Mouse (Mus musculus): Measurements from ENCODE around the gene Olfr10. TPM values are rescaled to one million over a fixed set of nuclear protein-coding genes. Genes with fewer than 3 reads are reported as not detected.
"Not testable (repeated sequence)": the region's sequence is repeated elsewhere in the genome, so short reads cannot be mapped to it uniquely, and the experiment has no call there.

Gene Olfr10
- polyA plus RNA-seq, 1 experiment from 2014 or later: not detected

DNA sequence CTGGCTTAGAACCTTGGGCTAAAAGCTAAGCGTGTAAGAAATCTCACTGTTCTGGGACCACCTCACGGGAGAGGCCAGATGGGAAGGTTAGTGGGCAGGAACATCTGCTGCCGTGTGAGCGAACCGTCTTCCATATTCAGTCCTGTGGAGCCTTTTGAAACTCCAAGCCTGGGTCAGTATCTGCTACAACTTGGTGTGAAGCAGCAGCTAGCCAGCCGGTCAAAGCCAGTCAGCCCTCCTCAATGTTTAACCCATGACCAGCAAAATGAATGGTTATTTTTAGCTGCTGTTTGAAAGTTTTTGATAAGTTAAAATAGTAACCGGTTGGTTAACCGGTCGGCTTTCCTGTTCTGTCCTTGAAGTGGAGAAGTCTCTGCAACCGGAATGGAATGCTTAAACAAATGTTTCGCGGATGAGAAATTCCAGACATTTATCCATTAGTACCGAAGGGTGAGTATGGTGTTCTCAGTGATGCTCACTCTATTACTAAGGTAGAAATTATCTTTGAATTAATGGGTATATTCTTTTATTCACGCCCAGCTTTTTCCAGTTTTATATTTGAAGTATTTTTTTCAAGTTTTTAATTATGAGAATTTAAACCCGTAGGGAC, 36.5 kb upstream of the Olfr10 start:
- Histone ChIP-seq H3K9ac (no peak overlapping the region), H3K4me3 (no peak overlapping the region), H3K27me3 (no peaks in the 10 kb centered on the region), H3K27ac (replicated peaks) (no peak overlapping the region), H3K9me3 (no peaks in the 10 kb centered on the region), H3K4me1 (replicated peaks) (no peaks in the 10 kb centered on the region), H3K4me2 (no peak overlapping the region), H3K36me3 (no peaks in the 10 kb centered on the region)
- ATAC-seq (ENCODE audit: low FRiP score, low read depth): no peak
- 79% methylated on average over 15 of the region's 15 CpGs for WGBS

DNA sequence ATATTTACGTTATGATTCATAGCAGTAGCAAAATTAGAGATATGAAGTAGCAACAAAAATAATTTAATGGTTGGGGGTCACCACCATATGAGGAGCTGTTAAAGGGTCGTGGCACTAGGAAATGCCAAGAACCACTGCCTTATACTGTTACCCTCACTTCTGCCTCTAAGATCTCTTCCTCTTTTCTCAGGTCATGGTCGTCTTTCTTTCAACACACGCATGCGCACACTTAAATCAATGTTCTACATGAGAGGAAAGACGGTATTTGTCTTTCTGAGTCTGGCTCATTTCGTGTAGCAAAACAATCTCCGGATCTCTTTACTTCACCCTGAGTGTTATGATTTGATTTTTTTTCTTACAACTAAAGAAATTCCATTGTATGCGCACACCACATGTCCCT, 34.8 kb upstream of the Olfr10 start:
- no peak overlapping the region for H3K4me2 ChIP-seq
- no peak overlapping the region for H3K9ac ChIP-seq
- H3K9me3 ChIP-seq: no peaks in the 10 kb centered on the region
- WGBS: 94% methylated on average over 9 of the region's 9 CpGs
- H3K27ac ChIP-seq (replicated peaks): no peak overlapping the region
- H3K4me1 ChIP-seq (replicated peaks): peaks cover 4% of the 10 kb centered on the region
- no peak for ATAC-seq (ENCODE audit: low FRiP score, low read depth)
- no peaks in the 10 kb centered on the region for H3K27me3 ChIP-seq
- H3K4me3 ChIP-seq: no peak overlapping the region
- H3K36me3 ChIP-seq: no peaks in the 10 kb centered on the region

DNA sequence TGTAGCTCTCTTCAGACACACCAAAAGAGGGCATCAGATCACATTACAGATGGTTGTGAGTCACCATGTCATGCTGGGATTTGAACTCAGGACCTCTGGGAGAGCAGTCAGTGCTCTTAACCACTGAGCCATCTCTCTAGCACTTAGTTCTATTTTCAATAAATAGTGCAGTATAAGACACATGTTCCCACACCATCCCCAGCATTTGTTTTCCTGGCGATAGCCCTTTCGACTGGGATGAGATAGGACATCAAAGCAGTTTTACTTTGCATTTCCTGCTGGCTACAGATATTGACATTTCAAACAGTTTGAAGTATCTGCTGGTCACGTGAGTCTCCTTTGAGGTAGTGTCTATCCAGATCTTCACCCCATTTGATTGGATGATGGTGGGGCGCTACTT, 34.2 kb upstream of the Olfr10 start:
- Histone ChIP-seq H3K4me1 (replicated peaks) (peaks cover 4% of the 10 kb centered on the region), H3K27ac (replicated peaks) (no peak overlapping the region), H3K27me3 (no peaks in the 10 kb centered on the region), H3K4me3 (no peak overlapping the region), H3K9ac (no peak overlapping the region), H3K9me3 (no peaks in the 10 kb centered on the region), H3K36me3 (no peaks in the 10 kb centered on the region), H3K4me2 (no peak overlapping the region)
- WGBS: 92% methylated on average over 4 of the region's 4 CpGs
- ATAC-seq (ENCODE audit: low FRiP score, low read depth): no peak

DNA sequence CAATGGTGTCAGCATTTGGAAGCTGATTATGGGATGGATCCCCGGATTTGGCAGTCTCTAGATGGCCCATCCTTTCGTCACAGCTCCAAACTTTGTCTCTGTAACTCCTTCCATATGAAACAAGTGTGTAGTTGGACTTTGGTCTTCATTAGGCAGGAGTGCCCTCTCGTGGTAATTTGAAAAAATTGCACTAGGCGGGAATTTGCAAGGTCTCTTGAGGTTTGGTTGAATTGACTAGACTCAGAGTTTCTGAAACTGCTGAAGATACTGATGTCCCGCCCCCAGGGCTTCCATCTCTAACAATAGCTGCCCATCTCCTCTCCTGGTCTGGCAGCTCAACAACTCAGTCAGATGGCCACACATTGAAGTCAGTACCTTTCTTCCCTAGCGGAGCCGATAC, 33.2 kb upstream of the Olfr10 start:
- no peaks in the 10 kb centered on the region for H3K9me3 ChIP-seq
- no peak overlapping the region for H3K27ac ChIP-seq (replicated peaks)
- H3K9ac ChIP-seq: no peak overlapping the region
- H3K4me3 ChIP-seq: no peak overlapping the region
- no peaks in the 10 kb centered on the region for H3K36me3 ChIP-seq
- peak; percentile 27; the same call in 1 of the 2 replicates for ATAC-seq (ENCODE audit: low FRiP score, low read depth)
- H3K4me2 ChIP-seq: no peak overlapping the region
- H3K27me3 ChIP-seq: no peaks in the 10 kb centered on the region
- WGBS: 33% methylated on average over 7 of the region's 7 CpGs
- peaks cover 4% of the 10 kb centered on the region for H3K4me1 ChIP-seq (replicated peaks)

- H3K4me3 ChIP-seq: no peak overlapping the region
- no peak overlapping the region for H3K9ac ChIP-seq
- H3K27me3 ChIP-seq: no peaks in the 10 kb centered on the region
- no peaks in the 10 kb centered on the region for H3K9me3 ChIP-seq
- peak overlapping the region; percentile 7; the same call in 1 of the 2 replicates for H3K27ac ChIP-seq (replicated peaks)
- no peaks in the 10 kb centered on the region for H3K36me3 ChIP-seq
- 44% methylated on average over 11 of the region's 11 CpGs for WGBS
- H3K4me1 ChIP-seq (replicated peaks): peaks cover 4% of the 10 kb centered on the region
- H3K4me2 ChIP-seq: no peak overlapping the region
- no peak for ATAC-seq (ENCODE audit: low FRiP score, low read depth)
These were observed 30.6 kb upstream of the Olfr10 start for GRCm38 (mm10) chr11:49273834-49274519.

DNA sequence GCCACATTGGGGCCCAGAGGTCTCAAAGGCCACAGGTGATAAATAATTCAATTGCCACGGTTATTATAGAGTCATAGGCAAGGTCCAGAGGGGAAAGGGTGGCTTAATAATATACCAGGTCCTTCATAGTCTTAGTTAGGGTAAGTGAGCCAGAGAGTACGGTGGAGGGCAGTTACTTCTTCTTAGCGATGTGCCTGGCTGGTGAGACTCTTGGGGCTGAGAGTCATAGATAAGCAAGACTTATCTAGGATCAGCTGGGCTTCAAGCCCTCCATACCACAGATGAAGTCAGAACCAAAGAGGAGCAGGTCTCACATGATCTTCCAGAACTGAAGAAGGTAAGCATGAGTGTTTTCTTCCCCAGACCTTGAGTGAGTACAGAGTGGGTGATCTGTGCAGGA, 26.3 kb upstream of the Olfr10 start, which contains the start of gene Olfr1393:
TSS of gene Olfr1393 (plus strand) at position 83 of the 400 bp plus-strand sequence.
- Histone ChIP-seq H3K4me2 (no peak within 1 kb of the TSS), H3K4me3 (no peak within 1 kb of the TSS), H3K27me3 (no peaks in the 10 kb centered on the region), H3K27ac (replicated peaks) (no peak within 1 kb of the TSS), H3K9me3 (no peaks in the 10 kb centered on the region; the same call in 1 of the 2 replicates), H3K36me3 (no peaks in the 10 kb centered on the region), H3K9ac (no peak within 1 kb of the TSS), H3K4me1 (replicated peaks) (peaks cover 4% of the 10 kb centered on the region)
- no peak for ATAC-seq (ENCODE audit: low FRiP score, low read depth)
- 85% methylated on average over 3 of the region's 3 CpGs for WGBS

- H3K4me2 ChIP-seq; H3K36me3 ChIP-seq; H3K27me3 ChIP-seq; H3K9ac ChIP-seq; H3K4me1 ChIP-seq (replicated peaks); ATAC-seq (ENCODE audit: low FRiP score, low read depth); H3K4me3 ChIP-seq; H3K27ac ChIP-seq (replicated peaks); H3K9me3 ChIP-seq: not testable (repeated sequence)
- 48% methylated on average over 1 of the region's 1 CpGs for WGBS
These were observed 19.6 kb upstream of the Olfr10 start, which contains the start of gene Olfr1392 for GRCm38 (mm10) chr11:49284982-49285381. TSS of gene Olfr1392 (plus strand) at chr11:49285282.

DNA sequence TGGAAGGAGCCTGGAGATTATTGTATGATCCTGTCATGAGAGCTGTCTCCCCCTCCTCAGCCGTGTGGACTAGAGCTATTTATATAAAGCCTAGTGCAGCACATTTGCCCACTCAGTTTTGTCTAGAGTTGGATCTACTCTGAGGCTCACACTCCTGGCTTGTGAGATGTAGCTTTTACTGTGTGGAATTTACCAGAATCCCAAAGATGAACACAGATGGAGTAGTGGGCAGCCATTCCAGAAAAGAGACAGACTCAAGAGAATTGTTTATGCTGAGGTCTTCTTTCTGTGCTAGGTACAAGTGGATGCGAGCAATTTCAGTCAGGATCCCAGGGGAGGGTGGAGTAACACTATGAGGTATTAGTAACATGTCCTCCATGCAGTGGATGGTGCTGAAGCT, 17.3 kb upstream of the Olfr10 start:
- Histone ChIP-seq H3K36me3 (no peaks in the 10 kb centered on the region), H3K27ac (replicated peaks) (no peak overlapping the region), H3K27me3 (no peaks in the 10 kb centered on the region), H3K4me1 (replicated peaks) (no peaks in the 10 kb centered on the region), H3K4me3 (no peak overlapping the region), H3K9ac (no peak overlapping the region), H3K9me3 (no peaks in the 10 kb centered on the region; the same call in 1 of the 2 replicates), H3K4me2 (no peak overlapping the region)
- no peak for ATAC-seq (ENCODE audit: low FRiP score, low read depth)
- 87% methylated on average over 2 of the region's 2 CpGs for WGBS

- Histone ChIP-seq H3K27ac (replicated peaks) (no peak overlapping the region), H3K4me1 (replicated peaks) (no peaks in the 10 kb centered on the region), H3K36me3 (no peaks in the 10 kb centered on the region), H3K9me3 (no peaks in the 10 kb centered on the region), H3K27me3 (no peaks in the 10 kb centered on the region), H3K4me3 (no peak overlapping the region), H3K4me2 (no peak overlapping the region), H3K9ac (no peak overlapping the region)
- 54% methylated on average over 3 of the region's 3 CpGs for WGBS
- no peak for ATAC-seq (ENCODE audit: low FRiP score, low read depth)
These were observed 11.8 kb upstream of the Olfr10 start for GRCm38 (mm10) chr11:49292777-49293176.

GRCm38 (mm10) chr11:49308547-49308946, 4.0 kb downstream of the Olfr10 start:
- H3K27ac ChIP-seq (replicated peaks); H3K36me3 ChIP-seq; H3K27me3 ChIP-seq; H3K9ac ChIP-seq; H3K4me2 ChIP-seq; H3K4me1 ChIP-seq (replicated peaks); H3K4me3 ChIP-seq; H3K9me3 ChIP-seq; ATAC-seq (ENCODE audit: low FRiP score, low read depth): not testable (repeated sequence)
- WGBS: 83% methylated on average over 5 of the region's 5 CpGs

GRCm38 (mm10) chr11:49322442-49322841, 17.9 kb downstream of the Olfr10 start, which contains the start of gene Olfr1391:
TSS of gene Olfr1391 (plus strand) at chr11:49322742.
- Histone ChIP-seq H3K4me1 (replicated peaks) (no peaks in the 10 kb centered on the region), H3K36me3 (no peaks in the 10 kb centered on the region), H3K4me2 (no peak within 1 kb of the TSS), H3K4me3 (no peak within 1 kb of the TSS), H3K27ac (replicated peaks) (no peak within 1 kb of the TSS), H3K27me3 (no peaks in the 10 kb centered on the region), H3K9ac (no peak within 1 kb of the TSS), H3K9me3 (no peaks in the 10 kb centered on the region)
- 84% methylated on average over 2 of the region's 2 CpGs for WGBS
- no peak for ATAC-seq (ENCODE audit: low FRiP score, low read depth)

GRCm38 (mm10) chr11:49326726-49327125, 22.2 kb downstream of the Olfr10 start:
- Histone ChIP-seq H3K9ac (no peak overlapping the region), H3K36me3 (no peaks in the 10 kb centered on the region), H3K4me3 (no peak overlapping the region), H3K27me3 (no peaks in the 10 kb centered on the region), H3K4me2 (no peak overlapping the region), H3K9me3 (no peaks in the 10 kb centered on the region), H3K27ac (replicated peaks) (no peak overlapping the region), H3K4me1 (replicated peaks) (no peaks in the 10 kb centered on the region)
- no peak for ATAC-seq (ENCODE audit: low FRiP score, low read depth)
- WGBS: 92% methylated on average over 3 of the region's 3 CpGs

All from hindbrain, embryonic 15.5 days (tissue).